Mouse (Mus musculus) kidney, embryonic 16.5 days (tissue): ENCODE measurements around the gene Olfr1161. TPM values are rescaled to one million over a fixed set of nuclear protein-coding genes. Genes with fewer than 3 reads are reported as not detected.

Source experiments
- polyA plus RNA-seq: library from polyadenylated mRNA; unstranded; fragments of >200 nt; fragmentation: Nextera tagmentation; extraction: Ambion mirVana; gene quantifications from 2 replicates; pipeline ENCODE4 v1.2.1, GENCODE M21; 2015

The Olfr1161 gene
- polyA plus RNA-seq, 1 experiment from 2014 or later = not detected

Other genes starting within 250 kb of the Olfr1161 start
- not detected in 2 replicates for gene Olfr152, start 243.3 kb upstream of the Olfr1161 start, polyA plus RNA-seq
- gene Olfr1143, start 222.2 kb upstream of the Olfr1161 start, polyA plus RNA-seq = not detected in 2 replicates
- not detected in 2 replicates for gene Olfr1145, start 213.0 kb upstream of the Olfr1161 start, polyA plus RNA-seq
- not detected in 2 replicates for gene Olfr1148, start 192.2 kb upstream of the Olfr1161 start, polyA plus RNA-seq
- gene Olfr1150-ps1, start 178.8 kb upstream of the Olfr1161 start, polyA plus RNA-seq = not detected in 2 replicates
- not detected in 2 replicates for gene Olfr1151, start 166.9 kb upstream of the Olfr1161 start, polyA plus RNA-seq
- 0.03 TPM in 1 of 2 replicates, not detected in the other for gene Olfr1152, start 156.3 kb upstream of the Olfr1161 start, polyA plus RNA-seq
- gene Olfr1153, start 127.8 kb upstream of the Olfr1161 start, polyA plus RNA-seq = not detected in 2 replicates
- not detected in 2 replicates for gene Olfr1154, start 117.6 kb upstream of the Olfr1161 start, polyA plus RNA-seq
- gene Olfr1155, start 77.6 kb upstream of the Olfr1161 start, polyA plus RNA-seq = not detected in 2 replicates
- not detected in 2 replicates for gene Olfr1156, start 69.7 kb upstream of the Olfr1161 start, polyA plus RNA-seq
- not detected in 2 replicates for gene Olfr1157, start 54.5 kb upstream of the Olfr1161 start, polyA plus RNA-seq
- not detected in 2 replicates for gene Olfr74, start 48.1 kb upstream of the Olfr1161 start, polyA plus RNA-seq
- gene Olfr1158, start 32.7 kb upstream of the Olfr1161 start, polyA plus RNA-seq = not detected in 2 replicates
- not detected in 2 replicates for gene Olfr1160, start 14.5 kb upstream of the Olfr1161 start, polyA plus RNA-seq
- 0.05 TPM in 1 of 2 replicates, not detected in the other for gene Olfr73, start 14.9 kb downstream of the Olfr1161 start, polyA plus RNA-seq
- gene Olfr1162, start 28.4 kb downstream of the Olfr1161 start, polyA plus RNA-seq = not detected in 2 replicates
- not detected in 2 replicates for gene Olfr1163, start 49.1 kb downstream of the Olfr1161 start, polyA plus RNA-seq
- gene Olfr1164, start 71.2 kb downstream of the Olfr1161 start, polyA plus RNA-seq = not detected in 2 replicates
- not detected in 2 replicates for gene Olfr1166, start 105.5 kb downstream of the Olfr1161 start, polyA plus RNA-seq
- not detected in 2 replicates for gene Olfr1167, start 132.4 kb downstream of the Olfr1161 start, polyA plus RNA-seq
- not detected in 2 replicates for gene Olfr1168, start 159.1 kb downstream of the Olfr1161 start, polyA plus RNA-seq
- not detected in 2 replicates for gene Olfr1170, start 205.6 kb downstream of the Olfr1161 start, polyA plus RNA-seq